Mouse (Mus musculus): ENCODE results near the gene Fhl2.
"Not testable (repeated sequence)": the region's sequence is repeated elsewhere in the genome, so short reads cannot be mapped to it uniquely, and the experiment has no call there.

Gene Fhl2

GRCm38 (mm10) chr1:43193423-43193822 is 3.4 kb downstream of the Fhl2 start:
- DNase-seq (ENCODE audit: low read depth, low spot score) = no peak

DNA sequence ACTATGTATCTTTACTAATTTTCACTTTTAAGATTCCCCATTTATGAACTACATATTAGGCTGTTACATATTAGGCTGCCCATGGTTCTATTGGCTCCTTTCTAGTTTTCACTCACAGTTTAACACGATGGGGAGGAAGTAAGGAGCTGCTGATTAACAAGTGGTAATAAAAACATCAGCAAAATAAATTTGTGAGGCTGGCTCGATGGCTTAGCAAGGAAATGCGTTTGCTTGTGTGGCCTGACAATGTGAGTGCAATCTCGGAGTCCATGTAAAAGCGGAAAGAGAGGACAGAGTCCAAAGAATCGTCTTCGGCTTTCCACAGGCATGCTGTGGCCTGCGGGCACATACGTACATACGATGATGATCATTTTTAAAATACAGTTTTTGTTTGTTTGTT is 4.3 kb downstream of the Fhl2 start:
- DNase-seq (ENCODE audit: low read depth, low spot score) = no peak

- no peak for DNase-seq (ENCODE audit: low read depth, low spot score)
These were observed 5.7 kb downstream of the Fhl2 start for GRCm38 (mm10) chr1:43191078-43191477.

DNA sequence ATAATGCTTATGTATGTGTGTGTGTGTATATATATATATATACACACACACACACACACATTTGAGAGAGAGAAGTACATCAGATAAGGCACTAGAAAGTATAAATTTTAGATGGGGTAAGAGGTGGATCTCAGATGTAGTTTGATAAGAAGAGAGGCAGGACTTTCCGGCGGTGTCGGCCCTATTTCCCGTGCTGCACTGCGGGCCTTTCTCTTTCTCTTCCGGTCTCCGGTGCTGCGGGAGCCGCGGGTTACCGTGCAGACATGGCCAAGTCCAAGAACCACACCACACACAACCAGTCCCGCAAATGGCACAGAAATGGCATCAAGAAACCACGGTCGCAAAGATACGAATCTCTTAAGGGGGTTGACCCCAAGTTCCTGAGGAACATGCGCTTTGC is 7.9 kb downstream of the Fhl2 start:
- DNase-seq (ENCODE audit: low read depth, low spot score) = not testable (repeated sequence)

GRCm38 (mm10) chr1:43186334-43186733 is 10.4 kb downstream of the Fhl2 start:
- peak; percentile 44 for DNase-seq (ENCODE audit: low read depth, low spot score)

- DNase-seq (ENCODE audit: low read depth, low spot score) = no peak
These were observed 15.9 kb downstream of the Fhl2 start for GRCm38 (mm10) chr1:43180912-43181311.

GRCm38 (mm10) chr1:43178780-43179179 is 18.0 kb downstream of the Fhl2 start:
- no peak for DNase-seq (ENCODE audit: low read depth, low spot score)

DNA sequence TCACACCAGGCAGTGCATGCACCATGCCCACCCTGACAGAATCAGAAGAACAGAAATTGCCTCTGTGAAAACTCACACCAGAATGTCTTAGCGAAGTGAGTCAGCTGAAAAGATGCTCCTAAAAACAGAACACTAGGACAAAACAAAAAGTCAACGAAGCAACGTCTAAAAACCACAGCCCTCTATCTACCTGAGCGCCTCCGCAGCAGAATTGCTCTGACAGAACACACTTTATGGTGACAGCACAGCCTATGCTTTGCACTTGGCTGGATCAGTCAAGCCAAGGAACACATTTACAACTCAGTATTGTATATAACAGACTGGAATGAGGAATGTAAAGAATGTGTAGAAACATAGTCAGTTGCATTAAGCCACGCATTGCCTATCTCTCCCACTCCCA is 18.4 kb downstream of the Fhl2 start:
- no peak for DNase-seq (ENCODE audit: low read depth, low spot score)

GRCm38 (mm10) chr1:43173283-43174226 is 23.2 kb downstream of the Fhl2 start:
- no peak for DNase-seq (ENCODE audit: low read depth, low spot score)

DNA sequence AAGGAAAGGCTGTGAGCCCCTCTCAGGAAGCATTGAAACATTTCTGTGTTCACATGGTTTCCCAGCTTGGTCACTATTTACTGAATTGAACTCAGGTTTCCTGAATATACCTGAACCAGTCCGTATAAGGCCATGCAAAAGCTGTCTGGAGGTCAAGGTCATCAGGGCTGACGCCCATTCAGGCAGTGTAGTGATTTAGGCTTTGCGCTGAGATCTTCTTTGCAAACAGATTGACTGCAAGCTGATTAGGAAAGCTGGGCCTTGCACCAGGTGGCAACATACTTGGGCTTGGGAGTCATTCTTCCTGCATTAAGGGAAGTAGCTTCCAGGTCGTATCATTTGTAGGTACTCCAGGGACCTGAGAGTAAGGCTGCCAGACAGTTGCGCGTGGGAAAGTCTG is 25.0 kb downstream of the Fhl2 start:
- DNase-seq (ENCODE audit: low read depth, low spot score) = peak; percentile 43

DNA sequence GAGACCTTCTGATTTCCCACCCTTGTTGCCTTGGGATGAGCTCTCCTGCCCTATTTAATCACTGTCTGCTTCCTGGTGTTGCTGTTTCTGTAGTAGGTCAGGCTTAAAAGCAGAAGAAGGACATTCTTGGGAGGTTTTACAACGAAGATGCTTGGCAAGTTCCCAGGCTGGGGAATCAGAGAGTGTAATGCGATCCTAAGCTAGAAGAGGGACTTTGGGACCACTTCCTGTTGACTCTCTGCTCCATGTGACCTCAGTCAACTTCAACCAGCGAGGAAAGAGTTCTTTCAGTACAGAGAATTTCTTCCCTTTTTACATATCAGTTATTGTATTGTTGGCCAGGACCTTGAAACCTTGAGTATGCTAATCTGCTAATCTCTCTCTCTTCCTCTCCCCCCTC is 25.7 kb downstream of the Fhl2 start:
- no peak for DNase-seq (ENCODE audit: low read depth, low spot score)

DNA sequence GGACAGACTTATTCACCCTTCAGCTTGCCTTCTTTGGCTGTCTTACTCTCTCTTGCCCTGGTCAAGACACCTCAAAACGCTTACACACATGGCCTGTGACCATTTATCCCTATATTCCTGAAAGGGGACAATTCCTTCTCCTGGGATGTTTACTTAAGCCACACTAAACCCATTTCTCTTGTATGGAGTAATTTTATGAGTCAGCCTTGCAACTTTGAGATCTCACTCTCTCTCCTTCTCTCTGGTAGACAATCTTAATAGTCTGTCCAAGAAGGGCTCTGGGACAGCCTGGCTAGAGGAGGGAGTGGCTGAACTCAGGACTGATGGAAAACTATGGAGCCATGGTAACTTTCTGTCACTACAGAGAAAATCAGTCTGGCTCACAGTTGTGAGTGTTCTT is 27.1 kb downstream of the Fhl2 start:
- no peak for DNase-seq (ENCODE audit: low read depth, low spot score)

- no peak for DNase-seq (ENCODE audit: low read depth, low spot score)
These were observed 27.6 kb downstream of the Fhl2 start for GRCm38 (mm10) chr1:43169227-43169626.

DNA sequence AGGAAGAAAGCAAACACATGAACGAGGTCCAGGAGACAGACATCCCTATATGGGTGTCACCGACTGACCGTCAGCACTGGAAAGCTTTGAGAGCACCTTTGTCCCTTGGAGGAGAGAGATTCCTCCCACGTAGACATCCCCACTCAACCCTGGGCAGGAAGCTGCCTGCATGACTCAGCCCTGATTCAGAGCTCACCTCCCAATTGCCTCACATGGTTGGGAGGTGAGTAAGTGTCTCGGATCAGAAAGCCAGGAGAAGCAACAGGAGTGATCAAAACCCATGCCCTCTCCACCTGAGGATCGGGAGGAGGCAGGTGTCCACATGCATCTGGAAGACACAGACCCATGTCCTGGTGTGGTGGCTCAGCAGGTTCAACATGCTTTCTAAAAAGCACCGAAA is 28.2 kb downstream of the Fhl2 start:
- no peak for DNase-seq (ENCODE audit: low read depth, low spot score)

DNA sequence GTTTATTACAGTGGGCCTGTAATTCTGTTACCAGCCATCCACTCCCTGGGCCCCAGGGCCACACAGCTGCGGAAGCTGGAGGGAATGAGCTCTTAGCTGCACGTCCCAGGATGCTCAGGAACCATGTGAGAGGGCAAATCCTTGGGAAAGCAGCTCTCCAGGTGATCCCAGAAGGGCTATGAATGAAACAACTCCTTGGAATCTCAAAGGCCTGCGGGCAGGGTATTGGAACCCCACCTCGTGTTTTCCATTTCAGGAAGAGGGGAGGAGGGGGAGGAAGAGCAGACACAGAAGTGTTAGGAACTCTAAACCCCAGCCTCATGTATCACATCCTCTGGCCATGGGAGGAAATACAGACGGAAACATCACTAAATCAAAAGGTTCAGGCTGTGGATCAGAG is 28.8 kb downstream of the Fhl2 start:
- peak; percentile 55 for DNase-seq (ENCODE audit: low read depth, low spot score)

- DNase-seq (ENCODE audit: low read depth, low spot score) = no peak
These were observed 32.2 kb downstream of the Fhl2 start for GRCm38 (mm10) chr1:43164582-43164981.

GRCm38 (mm10) chr1:43163467-43164418 is 33.0 kb downstream of the Fhl2 start:
- peak; percentile 40 for DNase-seq (ENCODE audit: low read depth, low spot score)

GRCm38 (mm10) chr1:43163084-43163466 is 33.7 kb downstream of the Fhl2 start:
- DNase-seq (ENCODE audit: low read depth, low spot score) = no peak

DNA sequence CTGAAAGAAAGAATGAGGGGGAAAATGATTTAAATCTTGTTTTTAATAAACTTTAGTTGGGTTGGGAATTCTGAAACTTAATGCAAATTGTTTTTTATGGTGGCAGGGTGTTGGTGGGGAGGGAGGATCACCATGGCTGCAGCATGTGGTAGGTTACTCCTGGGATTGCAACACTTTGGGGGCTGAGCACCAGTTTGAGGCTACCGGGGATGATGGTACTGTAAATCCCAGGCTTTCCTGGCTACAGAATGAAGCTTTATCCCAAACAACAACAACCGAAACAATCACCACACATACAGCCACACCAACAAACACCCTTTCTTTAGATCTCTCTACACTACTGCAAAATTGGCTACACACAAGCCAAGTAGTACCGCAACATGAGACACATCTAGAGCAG is 34.4 kb downstream of the Fhl2 start:
- no peak for DNase-seq (ENCODE audit: low read depth, low spot score)

DNA sequence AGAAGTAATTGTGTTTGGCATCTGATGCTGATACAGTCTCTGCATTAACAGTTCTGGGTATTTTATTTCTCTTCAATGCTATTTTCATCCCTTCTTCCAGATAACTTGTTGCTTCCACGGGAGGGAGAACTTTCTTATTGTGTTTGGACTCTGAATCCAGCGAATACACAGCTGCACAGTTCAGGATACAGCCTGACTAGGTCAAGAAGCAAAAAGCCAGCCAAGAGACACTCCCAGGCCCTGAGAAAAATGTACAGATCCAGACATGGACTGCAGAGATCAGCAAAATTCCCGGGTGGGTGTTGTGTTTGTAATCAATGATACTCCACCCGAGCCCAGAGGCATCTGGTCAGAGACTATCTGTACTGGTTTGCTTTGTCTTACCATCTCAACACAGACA is 37.4 kb downstream of the Fhl2 start:
- no peak for DNase-seq (ENCODE audit: low read depth, low spot score)

DNA sequence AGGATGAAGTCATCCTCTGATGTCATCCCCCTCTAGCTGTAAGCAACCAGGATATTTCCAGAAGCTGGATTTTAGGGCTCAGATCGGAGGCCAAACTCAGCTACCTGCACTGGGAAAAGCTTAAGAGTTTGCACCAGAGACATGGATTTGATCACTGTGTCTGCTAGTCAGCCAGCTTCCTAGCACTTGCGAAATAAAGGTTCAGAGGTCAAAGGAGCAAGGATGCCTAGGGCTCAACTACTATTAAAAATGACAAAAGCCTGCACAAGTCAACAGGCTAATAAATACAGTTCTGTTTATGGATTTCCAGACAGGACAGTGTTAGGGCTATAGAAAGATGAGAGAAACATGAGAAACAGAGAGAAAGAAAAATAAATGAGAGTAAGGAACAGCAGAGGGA is 38.9 kb downstream of the Fhl2 start:
- no peak for DNase-seq (ENCODE audit: low read depth, low spot score)

DNA sequence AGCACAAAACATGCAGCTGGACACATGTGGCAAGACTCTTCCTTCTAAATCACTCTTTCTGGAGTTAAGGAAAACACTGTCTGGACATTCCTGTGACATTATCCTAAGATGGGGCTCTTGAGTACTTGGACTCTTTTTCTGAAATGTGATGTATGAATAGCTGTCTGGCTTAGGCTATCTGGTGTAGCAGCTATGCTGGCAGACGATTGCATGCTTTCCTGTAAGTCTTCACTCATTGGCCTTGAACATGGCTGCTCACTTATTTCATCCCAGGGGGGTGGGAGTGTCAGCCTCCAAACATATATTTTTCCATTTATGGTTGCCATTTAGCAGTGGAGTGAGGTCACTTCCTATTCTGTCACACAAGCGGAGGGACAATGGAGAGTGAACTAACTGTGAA is 42.3 kb downstream of the Fhl2 start:
- DNase-seq (ENCODE audit: low read depth, low spot score) = no peak
